Mouse (Mus musculus): ENCODE results near the gene Epn1. TPM values are rescaled to one million over a fixed set of nuclear protein-coding genes. Genes with fewer than 3 reads are reported as not detected.
A peak's percentile ranks its signal among the peaks of the same experiment; 100 is the strongest.

Epn1 gene
- total RNA-seq (2014; rRNA removed) (433 and 507 TPM in 2 replicates), polyA plus RNA-seq (2015; fragmentation: Nextera tagmentation; extraction: Ambion mirVana) (107 and 111 TPM in 2 replicates)

DNA sequence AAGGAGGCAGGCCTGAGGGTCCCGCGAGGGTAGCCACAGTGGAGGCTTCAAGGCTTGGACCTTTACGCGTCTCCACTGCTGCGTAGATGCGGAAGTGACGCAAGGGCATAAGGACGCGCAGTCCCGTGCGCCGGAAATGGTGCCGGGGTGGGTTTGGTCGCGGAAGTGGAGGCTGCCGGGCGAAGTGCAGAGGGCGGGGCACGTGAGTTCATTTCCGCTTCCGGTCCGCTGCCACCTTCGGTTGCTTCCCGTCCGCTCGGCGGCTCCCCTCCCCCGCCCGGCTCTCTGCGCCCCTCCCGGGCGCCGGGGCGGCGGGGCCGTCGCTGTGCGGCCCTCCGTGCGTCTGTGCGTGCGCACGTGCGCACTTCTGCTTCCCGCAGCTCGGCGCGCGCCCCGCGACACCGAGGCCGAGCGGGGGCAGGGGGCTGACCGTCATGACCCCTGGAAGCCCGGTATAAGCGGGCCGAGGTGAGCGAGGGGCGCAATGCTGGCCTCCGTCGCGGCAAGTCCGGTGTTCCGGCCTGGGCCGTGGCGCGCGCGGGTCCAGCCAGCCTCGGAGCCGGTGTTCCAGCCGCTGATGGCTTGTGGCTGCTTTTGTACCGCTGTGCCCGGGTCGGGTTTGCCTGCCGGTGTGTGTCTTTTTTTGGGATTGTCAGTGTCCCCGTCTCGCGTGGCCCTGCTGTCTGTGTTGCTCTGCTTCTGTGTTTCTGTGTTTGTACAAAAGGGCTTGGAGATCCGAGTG, at the start of gene Epn1:
Gene Epn1 (plus strand): TSS at position 226 of the 742 bp plus-strand sequence.
- peaks cover 18% of the 10 kb centered on the region; the same call in 1 of the 2 replicates for H3K36me3 ChIP-seq (ENCODE audit: insufficient read depth, low read length)

DNA sequence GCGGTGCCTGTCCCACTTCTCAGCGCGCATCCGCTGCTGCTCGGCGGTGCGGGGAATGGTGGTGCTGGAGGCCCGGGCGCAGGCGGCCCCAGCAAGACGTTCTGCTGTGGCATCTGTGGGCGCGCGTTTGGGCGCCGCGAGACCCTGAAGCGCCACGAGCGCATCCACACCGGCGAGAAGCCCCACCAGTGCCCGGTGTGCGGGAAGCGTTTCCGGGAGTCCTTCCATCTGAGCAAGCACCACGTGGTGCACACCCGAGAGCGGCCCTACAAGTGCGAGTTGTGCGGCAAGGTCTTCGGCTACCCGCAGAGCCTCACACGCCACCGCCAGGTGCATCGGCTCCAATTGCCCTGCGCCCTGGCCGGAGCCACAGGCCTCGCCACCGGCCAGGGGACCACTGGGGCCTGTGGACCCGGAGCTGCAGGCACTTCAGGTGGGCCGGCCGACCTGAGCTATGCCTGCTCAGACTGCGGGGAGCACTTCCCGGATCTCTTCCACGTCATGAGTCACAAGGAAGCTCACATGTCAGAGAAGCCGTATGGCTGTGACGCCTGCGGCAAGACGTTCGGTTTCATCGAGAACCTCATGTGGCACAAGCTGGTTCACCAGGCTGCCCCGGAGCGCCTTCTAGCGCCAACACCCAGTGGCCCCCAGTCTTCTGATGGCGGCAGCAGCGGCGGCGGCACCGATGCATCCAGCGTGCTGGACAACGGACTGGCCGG, 49.3 kb upstream of the Epn1 start:
- Histone ChIP-seq H3K27me3 (ENCODE audit: insufficient read depth, low read length) (no peaks in the 10 kb centered on the region), H3K4me2 (ENCODE audit: low read depth, low read length) (no peak overlapping the region), H3K4me3 (ENCODE audit: low read length) (no peak overlapping the region), H3K9me3 (ENCODE audit: low read length) (0 out of 2 replicates have a peak, but pooled peaks cover 5% of the 10 kb centered on the region), H3K36me3 (ENCODE audit: insufficient read depth, low read length) (peaks cover 43% of the 10 kb centered on the region), H3K4me1 (ENCODE audit: insufficient read depth, low read length) (no peaks in the 10 kb centered on the region), H3K9ac (replicated peaks; ENCODE audit: low read length) (no peak overlapping the region), H3K27ac (no peak overlapping the region)
- DNase-seq (ENCODE audit: low spot score), result no peak
- TF ChIP-seq CTCF (IDR thresholded peaks at IDR 0.05; ENCODE audit: low read depth), result no peak
- 86% methylated on average over 63 of the region's 63 CpGs for WGBS
- no peak for ATAC-seq

More for the DNA sequence above, at the start of gene Epn1:
- Histone ChIP-seq H3K4me1 (ENCODE audit: insufficient read depth, low read length) (peaks cover 11% of the 10 kb centered on the region), H3K27me3 (ENCODE audit: insufficient read depth, low read length) (no peaks in the 10 kb centered on the region), H3K4me3 (ENCODE audit: low read length) (peak within 1 kb of the TSS; percentile 85), H3K9me3 (ENCODE audit: low read length) (no peaks in the 10 kb centered on the region), H3K9ac (replicated peaks; ENCODE audit: low read length) (peak within 1 kb of the TSS; percentile 94), H3K4me2 (ENCODE audit: low read depth, low read length) (peak within 1 kb of the TSS; percentile 71), H3K27ac (peak within 1 kb of the TSS; percentile 94)
- TF ChIP-seq CTCF (IDR thresholded peaks at IDR 0.05; ENCODE audit: low read depth), result no peak
- peak; percentile 99 for ATAC-seq
- DNase-seq (ENCODE audit: low spot score), result peak; percentile 98
- 3% methylated on average over 81 of the region's 81 CpGs for WGBS

DNA sequence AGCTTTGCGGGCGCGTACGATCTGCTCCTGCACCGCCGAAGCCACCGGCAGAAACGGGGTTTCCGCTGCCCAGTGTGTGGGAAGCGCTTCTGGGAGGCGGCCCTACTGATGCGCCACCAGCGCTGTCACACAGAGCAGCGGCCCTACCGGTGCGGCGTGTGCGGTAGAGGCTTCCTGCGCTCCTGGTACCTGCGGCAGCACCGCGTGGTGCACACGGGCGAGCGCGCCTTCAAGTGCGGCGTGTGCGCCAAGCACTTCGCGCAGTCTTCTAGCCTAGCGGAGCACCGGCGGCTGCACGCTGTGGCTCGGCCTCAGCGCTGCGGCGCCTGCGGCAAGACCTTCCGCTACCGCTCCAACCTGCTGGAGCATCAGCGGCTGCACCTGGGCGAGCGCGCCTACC, 48.5 kb upstream of the Epn1 start:
- no peak overlapping the region for H3K27ac ChIP-seq
- WGBS, result 78% methylated on average over 46 of the region's 46 CpGs
- no peak overlapping the region for H3K9ac ChIP-seq (replicated peaks; ENCODE audit: low read length)
- H3K36me3 ChIP-seq (ENCODE audit: insufficient read depth, low read length), result peaks cover 46% of the 10 kb centered on the region
- DNase-seq (ENCODE audit: low spot score) (no peak), ATAC-seq (no peak)
- H3K4me1 ChIP-seq (ENCODE audit: insufficient read depth, low read length), result no peaks in the 10 kb centered on the region
- no peak overlapping the region for H3K4me3 ChIP-seq (ENCODE audit: low read length)
- H3K9me3 ChIP-seq (ENCODE audit: low read length), result 0 out of 2 replicates have a peak, but pooled peaks cover 5% of the 10 kb centered on the region
- no peak for TF ChIP-seq CTCF (IDR thresholded peaks at IDR 0.05; ENCODE audit: low read depth)
- H3K4me2 ChIP-seq (ENCODE audit: low read depth, low read length), result no peak overlapping the region
- no peaks in the 10 kb centered on the region for H3K27me3 ChIP-seq (ENCODE audit: insufficient read depth, low read length)

DNA sequence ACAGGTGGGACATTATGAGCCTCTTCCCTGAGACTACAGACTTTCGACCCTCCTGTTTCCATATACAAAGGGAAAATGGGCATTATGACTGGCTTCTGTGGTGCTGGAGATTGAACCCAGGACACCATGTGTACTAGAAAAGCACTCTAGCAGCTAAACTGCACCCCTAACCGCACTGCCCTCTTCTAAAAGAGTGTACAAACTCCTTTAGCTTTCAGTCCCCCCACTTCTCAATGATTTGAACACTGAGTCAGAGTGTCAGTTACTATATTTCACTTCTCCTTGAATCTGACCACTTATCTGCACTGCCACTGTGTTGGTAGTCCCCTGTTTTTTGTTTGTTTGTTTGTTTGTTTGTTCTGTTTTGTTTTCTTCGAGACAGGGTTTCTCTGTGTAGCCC, 46.2 kb upstream of the Epn1 start, which contains the start of gene 4632433K11Rik:
Gene 4632433K11Rik (plus strand): TSS at position 301 of the 400 bp plus-strand sequence.
- no peak within 1 kb of the TSS for H3K27ac ChIP-seq
- peaks cover 46% of the 10 kb centered on the region for H3K36me3 ChIP-seq (ENCODE audit: insufficient read depth, low read length)
- no peak within 1 kb of the TSS for H3K4me2 ChIP-seq (ENCODE audit: low read depth, low read length)
- ATAC-seq, result no peak
- H3K9ac ChIP-seq (replicated peaks; ENCODE audit: low read length), result no peak within 1 kb of the TSS
- no peak within 1 kb of the TSS for H3K4me3 ChIP-seq (ENCODE audit: low read length)
- no peaks in the 10 kb centered on the region for H3K27me3 ChIP-seq (ENCODE audit: insufficient read depth, low read length)
- 94% methylated on average over 3 of the region's 3 CpGs for WGBS
- no peak for DNase-seq (ENCODE audit: low spot score)
- H3K4me1 ChIP-seq (ENCODE audit: insufficient read depth, low read length), result peaks cover 7% of the 10 kb centered on the region; the same call in 1 of the 2 replicates
- 0 out of 2 replicates have a peak, but pooled peaks cover 5% of the 10 kb centered on the region for H3K9me3 ChIP-seq (ENCODE audit: low read length)
- TF ChIP-seq CTCF (IDR thresholded peaks at IDR 0.05; ENCODE audit: low read depth), result no peak

DNA sequence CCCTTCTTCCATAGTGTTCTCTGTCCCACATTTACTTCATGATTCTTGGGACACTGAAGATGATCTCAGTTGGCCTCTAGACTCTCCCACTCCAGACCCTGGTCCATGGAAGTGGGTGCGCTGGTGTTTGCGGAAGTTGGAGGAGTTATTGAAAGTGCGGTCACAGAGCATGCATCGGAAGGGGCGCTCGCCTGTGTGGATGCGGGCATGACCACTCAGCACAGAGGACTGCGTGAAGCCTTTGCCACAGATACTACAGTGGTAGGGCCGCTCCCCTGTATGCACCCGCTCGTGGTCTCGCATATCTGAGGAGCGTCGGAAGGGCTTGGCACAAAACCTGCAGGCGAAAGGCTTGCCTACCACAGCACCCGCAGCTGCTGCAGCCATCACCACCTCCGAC, 44.4 kb upstream of the Epn1 start:
- TF ChIP-seq CTCF (IDR thresholded peaks at IDR 0.05; ENCODE audit: low read depth), result no peak
- 97% methylated on average over 17 of the region's 17 CpGs for WGBS
- no peak overlapping the region for H3K9ac ChIP-seq (replicated peaks; ENCODE audit: low read length)
- no peak overlapping the region for H3K4me3 ChIP-seq (ENCODE audit: low read length)
- peaks cover 33% of the 10 kb centered on the region for H3K36me3 ChIP-seq (ENCODE audit: insufficient read depth, low read length)
- no peak overlapping the region for H3K4me2 ChIP-seq (ENCODE audit: low read depth, low read length)
- no peak for ATAC-seq
- no peaks in the 10 kb centered on the region for H3K27me3 ChIP-seq (ENCODE audit: insufficient read depth, low read length)
- DNase-seq (ENCODE audit: low spot score), result no peak
- H3K9me3 ChIP-seq (ENCODE audit: low read length), result no peaks in the 10 kb centered on the region
- H3K27ac ChIP-seq, result no peak overlapping the region
- peaks cover 7% of the 10 kb centered on the region; the same call in 1 of the 2 replicates for H3K4me1 ChIP-seq (ENCODE audit: insufficient read depth, low read length)

DNA sequence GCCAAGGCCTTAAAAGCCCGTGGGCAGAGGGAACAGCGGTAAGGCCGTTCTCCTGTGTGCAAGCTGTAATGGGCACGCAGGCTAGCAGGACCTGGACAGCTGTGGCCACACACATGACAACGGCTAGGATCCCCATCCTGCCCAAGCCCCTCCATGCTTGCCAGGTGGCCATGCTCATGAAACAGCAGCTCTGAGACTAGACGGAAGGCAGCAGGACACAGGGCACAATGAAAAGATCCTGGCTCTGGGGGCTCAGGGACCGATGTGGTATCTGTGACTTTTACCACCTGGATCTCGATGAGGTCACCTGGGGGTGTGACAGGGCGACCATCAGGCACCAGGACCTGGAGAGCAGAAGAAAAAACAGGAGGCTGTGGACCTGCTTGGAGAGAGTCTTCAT, 43.9 kb upstream of the Epn1 start:
- 94% methylated on average over 9 of the region's 9 CpGs for WGBS
- H3K4me1 ChIP-seq (ENCODE audit: insufficient read depth, low read length), result peaks cover 7% of the 10 kb centered on the region; the same call in 1 of the 2 replicates
- TF ChIP-seq CTCF (IDR thresholded peaks at IDR 0.05; ENCODE audit: low read depth), result no peak
- H3K27me3 ChIP-seq (ENCODE audit: insufficient read depth, low read length), result no peaks in the 10 kb centered on the region
- no peak overlapping the region for H3K4me2 ChIP-seq (ENCODE audit: low read depth, low read length)
- no peak overlapping the region for H3K27ac ChIP-seq
- DNase-seq (ENCODE audit: low spot score) (no peak), ATAC-seq (no peak)
- no peak overlapping the region for H3K9ac ChIP-seq (replicated peaks; ENCODE audit: low read length)
- H3K9me3 ChIP-seq (ENCODE audit: low read length), result no peaks in the 10 kb centered on the region
- peaks cover 29% of the 10 kb centered on the region for H3K36me3 ChIP-seq (ENCODE audit: insufficient read depth, low read length)
- H3K4me3 ChIP-seq (ENCODE audit: low read length), result no peak overlapping the region
